Mouse (Mus musculus) stomach, postnatal 0 days (tissue): ENCODE measurements at regions not wholly inside any gene's neighbourhood (a gene's known extent, or its start where the extent isn't known, plus 50 kb on each side); places are given as distances from the start of the nearest gene placed in this dataset.

Source experiments
- ATAC-seq: fragments of 200-750 bp; cut with Nextera tagmentation; 2 replicates; pipeline ENCODE4 v1.8.0; 2017; ENCODE audit not compliant: low FRiP score, low TSS enrichment
- DNase-seq: peaks from one replicate; pipeline ENCODE4 v3.0.0-alpha.2; 2016; ENCODE audit warnings: low spot score
- H3K27ac ChIP-seq: fragments of 300-500 bp; sonication (generic); replicated peaks from 2 replicates; pipeline ENCODE4 v1.5.1; 2014; ENCODE audit warnings: mild to moderate bottlenecking, control low read depth
- H3K27me3 ChIP-seq: fragments of 300-500 bp; sonication (generic); 2 replicates; pipeline ENCODE4 v1.6.1; 2014; ENCODE audit warnings: low read length; ENCODE audit not compliant: control insufficient read depth, insufficient read depth
- H3K36me3 ChIP-seq: fragments of 300-500 bp; sonication (generic); 2 replicates; pipeline ENCODE4 v1.6.1; 2014; ENCODE audit warnings: low read length, mixed read lengths; ENCODE audit not compliant: control insufficient read depth, insufficient read depth
- H3K4me1 ChIP-seq: fragments of 300-500 bp; sonication (generic); replicated peaks from 2 replicates; pipeline ENCODE4 v1.6.1; 2014; ENCODE audit warnings: antibody characterized with exemption; ENCODE audit not compliant: control insufficient read depth, insufficient read depth
- H3K4me2 ChIP-seq: fragments of 300-500 bp; sonication (generic); replicated peaks from 2 replicates; pipeline ENCODE4 v1.6.1; 2014; ENCODE audit warnings: low read depth, mild to moderate bottlenecking, control low read depth, moderate library complexity
- H3K4me3 ChIP-seq: fragments of 300-500 bp; sonication (generic); 2 replicates; pipeline ENCODE4 v1.5.1; 2014; ENCODE audit warnings: low read depth, low read length, control low read depth
- H3K9ac ChIP-seq: fragments of 300-500 bp; sonication (generic); 2 replicates; pipeline ENCODE4 v1.6.1; 2014; ENCODE audit warnings: mild to moderate bottlenecking, low read length, control low read depth, mixed read lengths
- H3K9me3 ChIP-seq: fragments of 300-500 bp; sonication (generic); 2 replicates; pipeline ENCODE4 v1.6.1; 2016; ENCODE audit warnings: low read length; ENCODE audit not compliant: control insufficient read depth
- CTCF ChIP-seq: IDR thresholded peaks from 2 replicates; pipeline ENCODE4 v1.5.1; 2016; ENCODE audit warnings: antibody characterized with exemption, low read depth, mild to moderate bottlenecking, moderate library complexity
- EP300 ChIP-seq: optimal IDR thresholded peaks from 2 replicates; pipeline ENCODE3; 2016; ENCODE audit warnings: antibody characterized with exemption
- WGBS: fragments of 180-500 bp; shearing (Covaris S2); extraction: QIAGEN DNeasy Blood & Tissue Kit; methylation state at CpG from one replicate; pipeline ENCODE4 v1.1.7; 2014; 5-methylcytosine and 5-hydroxymethylcytosine counted together

GRCm38 (mm10) chr13:90292905-90293304 lies 203.5 kb upstream of the Xrcc4 start:
- Histone ChIP-seq H3K27ac (no peak overlapping the region), H3K4me1 (no peaks in the 10 kb centered on the region), H3K27me3 (no peaks in the 10 kb centered on the region), H3K4me3 (no peak overlapping the region), H3K4me2 (no peak overlapping the region), H3K9me3 (no peaks in the 10 kb centered on the region), H3K36me3 (no peaks in the 10 kb centered on the region), H3K9ac (no peak overlapping the region)
- no peak for ATAC-seq
- no peak for DNase-seq
- 46% methylated on average over 4 of the region's 4 CpGs for WGBS
- no peak for TF ChIP-seq CTCF
- TF ChIP-seq EP300, result no peak

GRCm38 (mm10) chr13:90292124-90292523 lies 202.7 kb upstream of the Xrcc4 start:
- Histone ChIP-seq H3K36me3 (no peaks in the 10 kb centered on the region), H3K9me3 (no peaks in the 10 kb centered on the region), H3K27ac (no peak overlapping the region), H3K4me1 (no peaks in the 10 kb centered on the region), H3K9ac (no peak overlapping the region), H3K27me3 (no peaks in the 10 kb centered on the region), H3K4me3 (no peak overlapping the region), H3K4me2 (no peak overlapping the region)
- no peak for ATAC-seq
- TF ChIP-seq CTCF (no peak), EP300 (no peak)
- WGBS, result 74% methylated on average over 1 of the region's 1 CpGs
- DNase-seq, result no peak

GRCm38 (mm10) chr13:90280976-90281375 lies 191.6 kb upstream of the Xrcc4 start:
- TF ChIP-seq EP300, result no peak
- TF ChIP-seq CTCF, result no peak
- no peaks in the 10 kb centered on the region for H3K27me3 ChIP-seq
- no peaks in the 10 kb centered on the region for H3K36me3 ChIP-seq
- no peak overlapping the region for H3K4me2 ChIP-seq
- H3K9ac ChIP-seq, result no peak overlapping the region
- DNase-seq (no peak), ATAC-seq (no peak)
- H3K9me3 ChIP-seq, result no peaks in the 10 kb centered on the region
- no peaks in the 10 kb centered on the region for H3K4me1 ChIP-seq
- no peak overlapping the region for H3K4me3 ChIP-seq
- no peak overlapping the region for H3K27ac ChIP-seq

- Histone ChIP-seq H3K27me3 (no peaks in the 10 kb centered on the region), H3K9me3 (no peaks in the 10 kb centered on the region), H3K9ac (no peak overlapping the region), H3K4me3 (no peak overlapping the region), H3K27ac (no peak overlapping the region), H3K4me2 (no peak overlapping the region), H3K36me3 (no peaks in the 10 kb centered on the region), H3K4me1 (no peaks in the 10 kb centered on the region)
- ATAC-seq (no peak), DNase-seq (no peak)
- TF ChIP-seq CTCF, result no peak
- no peak for TF ChIP-seq EP300
- 87% methylated on average over 3 of the region's 3 CpGs for WGBS
Observed at GRCm38 (mm10) chr13:90279786-90280382, 190.5 kb upstream of the Xrcc4 start.

- TF ChIP-seq EP300, result no peak
- TF ChIP-seq CTCF, result no peak
- DNase-seq, result no peak
Observed at GRCm38 (mm10) chr13:90279355-90279754, 189.9 kb upstream of the Xrcc4 start.

GRCm38 (mm10) chr13:90259071-90259742 lies 169.8 kb upstream of the Xrcc4 start:
- TF ChIP-seq EP300, result no peak
- no peak for TF ChIP-seq CTCF
- Histone ChIP-seq H3K9me3 (no peaks in the 10 kb centered on the region), H3K4me3 (no peak overlapping the region), H3K9ac (no peak overlapping the region), H3K27ac (no peak overlapping the region), H3K4me1 (no peaks in the 10 kb centered on the region), H3K36me3 (no peaks in the 10 kb centered on the region), H3K4me2 (no peak overlapping the region), H3K27me3 (no peaks in the 10 kb centered on the region)
- ATAC-seq, result no peak
- 76% methylated on average over 3 of the region's 3 CpGs for WGBS
- no peak for DNase-seq

More at GRCm38 (mm10) chr13:90279355-90279754, 189.9 kb upstream of the Xrcc4 start:
- Histone ChIP-seq H3K36me3 (no peaks in the 10 kb centered on the region), H3K4me3 (no peak overlapping the region), H3K9me3 (no peaks in the 10 kb centered on the region), H3K4me2 (no peak overlapping the region), H3K9ac (no peak overlapping the region), H3K27ac (no peak overlapping the region), H3K4me1 (no peaks in the 10 kb centered on the region), H3K27me3 (no peaks in the 10 kb centered on the region)
- no peak for ATAC-seq
